Mouse (Mus musculus) MEL (cell line): ENCODE measurements around the gene Wdr38. TPM values are rescaled to one million over a fixed set of nuclear protein-coding genes. Genes with fewer than 3 reads are reported as not detected.

Experiments
- polyA plus RNA-seq, 2 experiments: library from polyadenylated mRNA; stranded (reverse) in 1 of 2; unstranded in 1 of 2; fragments of >175 nt in 1 of 2; fragments of >200 nt in 1 of 2; gene quantifications; 2 replicates each; pipeline versions ENCODE4 v1.2.1 to v1.2.4; 2012; ENCODE audit warnings: low replicate concordance in 2 of 2, low read depth in 1 of 2; ENCODE audit not compliant: insufficient read length in 2 of 2, insufficient read depth in 1 of 2, missing spikeins in 1 of 2
- total RNA-seq: library from RNA; depleted of rRNA; stranded (reverse); fragments of 300-350 nt; gene quantifications from 2 replicates; pipeline ENCODE4 v1.2.3, GENCODE M21; 2012; rRNA removed

Wdr38 gene
- total and polyA plus RNA-seq, 3 experiments, result 0.77 to 0.79 TPM; not detected in 1

Other genes starting within 250 kb of the Wdr38 start
- 5.0 and 5.3 TPM in 2 replicates for gene Nr6a1, start 69.8 kb upstream of the Wdr38 start, total RNA-seq
- 10 to 100 TPM; 10.2 to 22.8 TPM for gene Nr6a1, start 69.8 kb upstream of the Wdr38 start, polyA plus RNA-seq
- 0.12 and 0.13 TPM in 2 replicates for gene Olfml2a, start 65.5 kb upstream of the Wdr38 start, total RNA-seq
- gene Olfml2a, start 65.5 kb upstream of the Wdr38 start, polyA plus RNA-seq, result under 1 TPM in 1 of 2 experiments, not detected in 1; 0.33 TPM
- gene Arpc5l, start 7.9 kb downstream of the Wdr38 start, total RNA-seq, result 64.4 and 65.4 TPM in 2 replicates
- gene Arpc5l, start 7.9 kb downstream of the Wdr38 start, polyA plus RNA-seq, result 10 to 100 TPM in 1 of 2 experiments, not detected in 1; 87.0 TPM
- gene Rpl35, start 8.1 kb downstream of the Wdr38 start, total RNA-seq, result 1,667 and 1,814 TPM in 2 replicates
- gene Rpl35, start 8.1 kb downstream of the Wdr38 start, polyA plus RNA-seq, result 100 to 1,000 TPM in 1 of 2 experiments, not detected in 1; 930 TPM
- 6.2 and 7.3 TPM in 2 replicates for gene Golga1, start 68.1 kb downstream of the Wdr38 start, total RNA-seq
- 10 to 100 TPM in 1 of 2 experiments, not detected in 1; 12.9 TPM for gene Golga1, start 68.1 kb downstream of the Wdr38 start, polyA plus RNA-seq
- gene Scai, start 193.3 kb downstream of the Wdr38 start, total RNA-seq, result 1.8 and 4.6 TPM in 2 replicates
- 1 to 10 TPM in 1 of 2 experiments, not detected in 1; 4.6 TPM for gene Scai, start 193.3 kb downstream of the Wdr38 start, polyA plus RNA-seq
- gene Ppp6c, start 229.0 kb downstream of the Wdr38 start, total RNA-seq, result 34.9 and 37.7 TPM in 2 replicates
- 10 to 100 TPM in 1 of 2 experiments, not detected in 1; 43.1 TPM for gene Ppp6c, start 229.0 kb downstream of the Wdr38 start, polyA plus RNA-seq